Mouse (Mus musculus) testis, postnatal 14 days (tissue): ENCODE results near the gene Gm48552.

Source experiments
- DNase-seq: peaks from one replicate; pipeline ENCODE4 v3.0.0; 2021; ENCODE audit warnings: low spot score

Gene Gm48552

DNA sequence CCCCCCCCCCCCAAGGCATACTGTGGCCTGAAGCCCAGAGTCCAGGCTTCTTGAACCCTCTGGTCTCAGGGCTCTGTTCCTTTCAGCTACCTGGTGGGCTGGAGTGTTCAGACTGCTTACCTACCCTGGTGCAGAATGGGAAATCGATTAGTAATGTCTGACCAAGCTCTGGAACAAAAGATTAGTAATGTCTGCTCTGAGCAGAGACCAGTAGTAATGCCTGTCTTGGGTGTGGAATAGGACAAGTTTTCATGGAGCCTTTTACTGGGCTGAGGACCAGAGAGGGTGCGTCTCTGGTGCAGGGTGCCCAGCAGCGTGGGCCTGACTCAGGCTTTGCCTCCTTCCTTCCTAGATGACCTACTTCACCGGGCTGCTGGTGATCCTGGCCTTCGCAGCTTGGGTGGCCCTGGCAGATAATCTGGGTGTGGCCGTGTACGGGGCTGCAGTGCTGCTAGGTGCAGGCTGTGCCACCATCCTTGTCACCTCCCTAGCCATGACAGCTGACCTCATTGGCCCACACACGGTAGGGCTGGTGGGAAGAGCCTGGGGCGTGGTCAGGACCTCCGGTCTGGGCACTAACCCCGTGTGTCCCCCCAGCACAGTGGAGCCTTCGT is 26.4 kb upstream of the Gm48552 start:
- no peak for DNase-seq

DNA sequence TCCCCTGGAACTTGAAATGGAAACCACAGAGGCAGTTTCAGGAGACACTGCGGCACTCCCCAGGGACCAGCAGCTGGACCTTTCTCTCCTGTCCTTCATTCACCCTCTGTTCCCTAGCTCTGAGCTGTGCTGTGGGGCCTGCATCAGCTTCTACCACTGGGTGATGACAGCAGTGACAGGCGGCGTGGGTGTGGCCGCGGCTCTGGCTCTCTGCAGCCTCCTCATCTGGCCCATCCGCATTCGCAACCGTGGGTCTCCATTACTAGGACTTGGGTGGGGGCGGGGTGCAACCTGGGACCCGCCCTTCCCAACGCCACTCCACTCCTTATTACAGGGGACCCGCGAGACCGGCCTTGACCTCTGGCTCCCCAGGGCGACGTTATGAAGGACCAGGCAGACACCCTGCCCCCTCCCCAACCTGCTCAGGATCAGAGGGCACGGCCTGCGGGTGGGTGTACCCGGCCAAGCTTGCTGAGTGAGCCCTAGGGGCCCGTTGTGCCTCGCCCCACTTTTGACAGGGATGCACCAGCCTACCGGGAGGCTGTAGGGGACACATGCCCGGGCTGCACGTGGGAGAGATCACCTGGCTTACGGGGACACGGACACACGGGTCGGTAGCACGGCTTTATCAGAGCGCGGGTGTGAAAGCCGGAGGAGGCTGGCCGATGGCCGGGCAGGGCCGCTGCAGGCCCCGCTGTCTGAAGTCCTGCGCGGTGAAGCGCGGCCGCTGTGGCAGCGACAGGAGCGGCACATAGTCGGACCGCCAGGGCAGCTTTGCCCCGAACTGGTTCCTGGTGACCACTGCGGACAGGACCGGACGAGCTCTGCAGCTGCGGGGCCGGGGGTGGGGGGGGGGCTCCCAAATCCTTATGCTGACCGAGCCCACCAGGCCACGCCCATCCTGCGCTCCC is 25.1 kb upstream of the Gm48552 start:
- DNase-seq: no peak

DNA sequence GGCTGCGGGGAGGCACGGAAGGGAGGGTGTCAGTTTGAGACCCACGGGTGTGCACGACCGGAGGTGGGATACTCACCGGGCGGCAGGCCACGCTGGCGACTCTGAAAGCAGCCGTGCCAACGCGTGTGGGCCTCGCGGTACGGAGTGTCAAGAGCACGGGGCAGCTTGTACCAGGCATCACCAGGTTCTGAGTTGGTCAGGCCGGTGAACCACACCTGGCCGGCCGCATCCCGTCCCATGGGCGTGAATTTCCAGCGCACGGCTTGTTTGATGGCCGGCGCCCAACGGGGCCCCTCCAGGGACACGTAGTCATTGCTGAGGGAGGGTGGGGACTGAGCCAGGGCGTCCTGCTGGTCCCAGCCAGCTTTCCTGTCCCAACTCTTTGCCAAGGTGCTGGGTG is 24.1 kb upstream of the Gm48552 start:
- DNase-seq: peak; percentile 46

DNA sequence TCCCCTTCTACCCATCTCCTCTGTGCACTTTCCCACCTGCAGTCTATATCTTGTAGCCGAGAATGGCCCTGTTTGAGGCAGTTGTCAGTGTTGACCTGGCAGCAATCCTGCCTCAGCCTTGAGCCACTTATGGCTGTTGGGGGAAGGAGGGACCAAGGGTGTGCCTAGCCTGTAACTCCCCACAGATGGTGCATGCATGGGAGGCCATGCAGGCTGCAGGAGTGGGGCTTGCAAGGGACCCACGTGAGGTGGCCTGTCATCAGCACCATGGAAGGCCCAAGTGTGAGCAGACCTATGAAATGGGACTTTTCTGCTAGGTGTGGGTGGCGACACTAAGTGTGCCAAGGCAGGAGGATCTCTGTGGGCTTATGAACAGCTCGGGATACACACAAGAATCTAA is 23.7 kb upstream of the Gm48552 start:
- no peak for DNase-seq

DNA sequence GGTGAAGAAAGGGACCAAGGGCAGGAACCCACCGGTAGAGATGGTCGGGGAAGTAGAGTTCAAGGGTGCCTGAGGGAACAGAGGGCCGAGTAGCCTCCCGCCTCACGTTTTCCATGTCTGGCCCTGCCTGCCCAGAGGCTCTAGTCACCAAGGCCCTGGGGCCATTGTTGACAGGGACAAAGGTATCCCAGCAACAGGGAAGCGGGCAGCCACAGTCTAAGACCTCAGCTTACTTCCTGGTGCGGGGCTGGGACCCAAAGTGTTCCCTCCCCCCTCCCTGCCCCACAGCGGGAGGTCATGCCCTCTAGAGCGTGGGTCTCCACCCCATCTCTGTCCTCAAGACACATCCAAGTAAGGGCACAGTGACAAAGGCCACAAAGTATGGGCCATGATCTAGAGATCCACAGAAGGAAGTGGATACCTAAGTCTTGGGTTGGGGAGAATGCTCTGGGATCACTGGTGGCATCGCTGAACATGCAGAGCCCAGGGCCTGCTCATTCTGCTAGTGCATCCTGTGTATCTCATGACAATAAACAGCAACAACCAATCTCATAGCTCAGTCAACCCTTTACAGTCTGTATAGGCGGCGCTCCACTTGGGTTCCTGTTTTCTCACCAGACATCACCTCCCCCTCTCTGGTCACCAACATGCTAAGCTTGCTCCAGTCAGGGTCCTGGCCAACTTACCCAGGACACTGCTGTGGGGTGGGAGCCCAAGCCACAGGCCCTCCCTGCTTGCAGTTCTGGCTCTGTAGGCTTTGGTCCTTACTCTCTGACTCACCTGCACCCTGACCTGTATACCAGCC is 22.9 kb upstream of the Gm48552 start, which contains the start of gene 4930404N11Rik:
Gene 4930404N11Rik (minus strand): TSS at position 145 of the 805 bp plus-strand sequence.
- DNase-seq: no peak

DNA sequence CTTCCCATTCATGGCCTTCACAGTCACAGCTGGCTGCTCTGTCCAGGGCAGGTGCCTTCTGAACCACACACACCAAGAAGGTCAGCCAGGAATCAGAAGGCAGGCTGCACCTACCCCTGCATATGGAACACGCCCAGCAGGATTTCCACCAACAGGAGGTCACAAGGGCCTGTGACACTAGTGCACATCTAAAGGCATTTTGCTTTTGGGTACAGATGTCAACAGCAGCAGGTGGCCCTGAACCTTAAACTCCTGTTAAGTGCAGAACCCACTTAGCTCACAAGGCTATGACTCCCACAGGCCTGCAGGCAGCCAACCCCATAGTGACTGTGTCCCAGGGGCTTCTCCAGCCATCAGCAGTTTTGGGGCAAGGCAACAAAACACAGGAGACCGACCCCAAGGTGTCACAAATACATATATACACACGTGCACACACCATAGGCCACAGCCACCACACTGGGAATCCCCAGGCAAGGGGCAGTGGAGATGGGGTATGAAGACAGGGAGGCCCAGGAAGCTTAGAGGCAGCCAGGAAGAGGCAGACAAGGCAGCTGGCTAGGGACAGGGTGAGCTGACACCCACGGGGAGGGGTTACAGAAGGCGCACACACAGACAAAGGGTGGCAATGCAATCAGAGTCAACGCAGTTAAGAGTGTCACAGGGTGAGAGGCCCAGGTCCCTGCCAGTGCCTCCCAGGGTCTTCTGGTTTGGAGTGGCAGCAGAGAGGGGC is 22.2 kb upstream of the Gm48552 start:
- DNase-seq: no peak

DNA sequence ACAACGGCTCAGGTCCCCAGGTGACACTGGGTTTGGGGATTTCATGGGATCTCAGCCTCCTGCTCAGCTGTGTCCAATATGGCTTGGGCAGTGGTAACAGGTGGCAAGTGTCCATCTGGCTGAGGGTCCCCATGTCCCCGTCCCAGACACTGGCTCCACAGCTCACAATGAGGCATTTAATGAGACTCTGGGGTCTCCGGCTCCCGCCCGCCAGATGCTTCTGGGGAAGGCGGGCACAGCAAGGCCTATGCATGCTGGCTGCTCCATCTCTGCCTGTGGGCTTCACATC is 21.7 kb upstream of the Gm48552 start:
- DNase-seq: no peak

DNA sequence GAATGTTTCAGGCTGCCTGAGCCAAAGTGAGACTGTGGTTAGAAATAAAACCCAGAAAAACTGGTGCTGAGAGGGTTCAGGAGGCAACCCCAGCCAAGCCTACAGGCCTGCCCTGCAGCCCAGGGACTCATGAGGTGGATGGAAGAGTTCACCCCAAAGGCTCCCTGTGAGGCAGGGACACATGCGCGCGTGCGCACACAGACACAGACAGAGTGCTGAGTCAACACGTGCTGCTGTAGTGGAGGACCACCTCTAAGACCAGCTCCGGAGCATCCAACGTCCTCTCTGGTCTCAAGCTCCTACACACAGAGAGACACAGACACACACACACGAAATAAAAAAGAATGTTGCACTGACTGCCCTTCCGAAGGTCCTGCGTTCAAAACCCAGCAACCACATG is 13.5 kb upstream of the Gm48552 start:
- no peak for DNase-seq

DNA sequence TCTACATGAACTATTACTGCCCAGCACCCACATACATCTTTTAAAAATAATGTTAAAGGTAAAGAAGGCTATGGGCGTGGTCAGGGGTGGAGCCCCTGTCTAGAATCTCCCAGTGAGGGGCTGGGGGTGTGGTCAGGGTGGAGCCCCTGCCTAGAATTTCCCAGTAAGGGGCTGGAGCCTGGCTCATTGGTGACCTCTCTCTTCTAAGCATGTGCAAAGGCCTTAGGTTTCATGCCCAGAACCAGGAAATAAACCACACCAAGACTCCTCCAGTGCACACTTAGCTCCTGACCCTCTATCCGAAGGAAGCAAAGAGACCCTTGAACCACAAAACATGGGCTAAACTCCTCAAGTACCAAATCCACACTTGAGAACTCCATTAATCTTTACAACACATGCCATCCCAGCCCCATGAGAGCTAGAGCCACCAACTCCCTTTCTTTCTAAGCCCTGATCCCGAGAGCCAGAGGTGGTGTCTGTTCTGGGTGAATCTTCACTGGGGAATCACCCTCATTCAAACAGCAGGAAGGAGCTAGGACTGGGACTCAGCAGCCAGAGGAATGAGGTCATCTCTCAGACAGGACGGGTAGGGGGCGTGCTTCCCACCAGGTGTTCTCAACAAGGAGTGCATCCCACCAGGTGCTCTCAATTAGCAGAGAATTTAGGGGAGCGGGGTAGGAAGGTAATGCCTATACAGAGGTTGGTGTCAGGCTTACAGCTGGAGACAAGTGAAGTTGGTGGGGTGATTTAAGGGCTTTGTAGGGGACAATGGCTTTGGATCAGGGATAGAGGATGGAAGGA is 12.0 kb upstream of the Gm48552 start:
- no peak for DNase-seq

DNA sequence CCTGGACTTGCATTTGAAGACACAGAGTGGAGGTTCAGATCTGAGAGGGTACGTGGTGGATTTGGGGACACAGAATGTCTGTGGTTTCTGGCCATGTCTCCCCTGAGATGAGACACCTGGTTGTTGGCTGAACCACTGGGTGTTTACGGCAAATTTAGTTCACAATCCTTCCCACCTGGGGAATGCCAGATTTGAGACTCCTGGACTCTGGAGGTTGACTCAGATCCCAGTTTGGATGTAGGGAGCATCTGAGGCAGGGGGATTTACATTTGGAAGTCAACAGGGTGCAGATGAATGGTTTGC is 11.5 kb upstream of the Gm48552 start:
- no peak for DNase-seq

DNA sequence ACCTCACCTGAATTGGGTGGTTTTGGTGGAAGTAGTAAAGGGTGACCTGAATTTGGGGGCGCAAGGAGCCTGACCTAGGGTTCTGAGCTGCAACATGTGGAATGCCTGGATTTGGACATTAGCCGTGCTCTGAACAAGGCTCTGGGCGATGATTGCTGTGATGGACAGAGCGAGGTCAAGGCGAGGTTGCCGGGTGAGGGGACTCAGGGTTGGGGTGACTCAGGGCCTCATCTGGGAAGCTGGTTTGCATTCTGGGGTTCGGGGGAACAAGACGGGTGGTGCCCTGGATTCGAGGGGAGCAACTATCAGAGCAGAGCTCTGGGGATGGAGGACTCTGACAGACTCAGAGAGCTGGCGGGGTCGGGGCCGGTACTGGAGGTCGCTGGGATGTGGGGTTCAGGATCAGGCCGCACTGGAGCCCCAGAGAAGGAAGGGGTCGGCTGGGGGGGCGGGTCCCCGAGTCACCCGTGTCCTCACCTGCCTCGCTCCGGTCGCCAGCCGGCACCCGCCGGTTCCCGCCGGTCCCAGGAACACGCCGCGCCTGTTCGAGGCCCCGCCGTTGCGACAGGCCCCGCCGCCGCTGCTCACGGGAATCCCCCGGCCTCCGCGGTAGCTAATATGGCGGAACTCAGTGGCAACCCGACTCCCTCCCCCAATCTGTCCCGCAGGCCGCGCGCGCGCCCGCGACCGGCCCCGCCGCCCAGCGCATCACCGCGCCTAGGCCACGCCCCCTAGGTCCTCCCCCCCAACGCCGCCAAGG is 10.8 kb upstream of the Gm48552 start, which contains the start of gene Fzr1:
Gene Fzr1 (minus strand): TSS at position 724 of the 760 bp plus-strand sequence.
- DNase-seq: no peak

DNA sequence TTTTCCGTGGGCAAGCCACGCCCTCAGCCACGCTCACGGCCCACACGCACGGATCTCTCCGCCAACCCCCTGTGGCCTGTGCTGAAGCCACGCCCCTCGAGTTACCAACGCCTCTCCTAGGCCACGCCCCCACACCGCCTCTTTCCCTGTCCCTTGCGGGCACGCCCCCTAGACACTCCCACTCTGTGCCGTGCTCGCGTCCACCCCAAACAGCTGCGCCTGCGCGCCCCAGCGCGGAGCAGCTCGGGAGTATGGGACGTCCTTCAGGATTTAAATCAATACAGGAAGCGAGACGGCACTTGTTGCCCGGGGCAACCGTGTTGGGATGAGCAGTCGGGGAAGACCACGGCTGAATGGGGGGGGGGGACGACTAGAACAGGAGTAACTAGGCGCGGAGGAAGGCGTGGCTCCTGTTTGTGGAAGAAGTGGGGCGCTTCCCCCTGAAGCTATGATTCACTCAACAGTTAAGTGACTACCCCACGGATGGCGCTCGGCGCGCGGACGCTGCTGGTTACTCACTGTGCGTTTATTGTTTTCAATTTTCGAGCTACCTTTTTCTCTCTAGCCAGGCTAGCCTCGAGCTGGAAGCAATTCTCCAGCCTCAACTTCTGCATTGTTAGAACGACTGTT is 10.1 kb upstream of the Gm48552 start:
- peak; percentile 100 for DNase-seq

DNA sequence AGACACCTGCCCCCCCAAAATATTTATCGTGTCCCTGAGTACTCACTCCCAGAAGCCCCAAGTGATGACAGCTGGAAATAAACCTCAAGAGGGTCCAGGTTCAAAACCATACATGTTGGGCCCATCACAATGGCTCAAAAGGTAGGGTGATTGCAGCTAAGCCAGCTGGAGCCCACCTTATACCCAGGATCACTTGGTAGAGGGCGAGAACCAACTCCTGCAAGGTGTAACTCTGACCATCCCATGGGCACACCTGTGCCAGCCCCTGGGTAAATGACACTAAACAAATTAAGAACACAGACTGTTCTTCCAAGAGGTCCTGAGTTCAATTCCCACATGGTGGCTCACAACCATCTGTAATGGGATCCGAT is 9.6 kb upstream of the Gm48552 start:
- no peak for DNase-seq

DNA sequence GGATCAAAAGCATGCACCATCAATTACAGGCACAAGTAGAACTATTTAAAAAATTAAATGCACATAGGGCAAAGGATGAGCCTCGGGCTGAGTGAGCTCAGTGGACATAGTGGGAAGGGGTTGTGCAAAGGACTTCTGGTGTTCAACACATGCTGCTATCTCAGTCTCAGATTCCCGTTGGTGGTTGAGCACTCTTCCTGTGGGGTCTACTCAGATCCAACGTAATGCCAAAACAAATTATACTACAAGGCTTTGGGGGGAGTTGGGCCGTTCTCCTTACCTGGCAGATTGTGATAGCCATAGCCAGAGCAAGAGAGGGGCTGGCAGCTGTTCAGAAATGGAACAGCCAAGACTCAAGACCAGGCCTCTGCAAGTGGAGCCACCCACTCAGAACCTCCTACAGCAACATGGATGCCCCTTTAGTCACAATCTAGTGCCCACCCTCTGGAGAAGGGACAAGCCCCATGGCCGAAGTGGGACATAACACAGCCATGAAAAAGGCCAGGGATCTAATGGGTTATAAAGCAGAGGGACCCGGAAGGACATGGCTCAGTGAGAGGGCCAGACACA is 8.9 kb upstream of the Gm48552 start:
- DNase-seq: no peak

DNA sequence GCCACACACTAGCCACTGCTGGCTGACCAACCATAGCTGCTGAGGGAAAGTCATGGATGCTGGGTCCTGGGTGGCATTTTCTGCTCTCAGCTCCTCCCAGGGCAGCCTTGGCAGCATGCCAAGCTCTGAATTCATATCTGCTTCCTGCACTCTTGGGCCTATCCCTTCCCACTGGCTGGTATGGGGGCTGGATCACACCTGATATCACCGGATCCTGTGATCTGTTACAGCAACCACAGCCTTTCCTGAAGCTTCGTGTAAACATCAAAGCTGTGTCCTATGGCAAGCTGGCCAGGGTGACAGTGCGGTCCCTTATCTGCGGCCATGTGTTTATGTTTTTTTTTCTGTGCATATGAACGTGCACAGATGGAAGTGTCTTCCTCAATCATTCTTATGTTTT is 6.8 kb upstream of the Gm48552 start:
- DNase-seq: no peak

DNA sequence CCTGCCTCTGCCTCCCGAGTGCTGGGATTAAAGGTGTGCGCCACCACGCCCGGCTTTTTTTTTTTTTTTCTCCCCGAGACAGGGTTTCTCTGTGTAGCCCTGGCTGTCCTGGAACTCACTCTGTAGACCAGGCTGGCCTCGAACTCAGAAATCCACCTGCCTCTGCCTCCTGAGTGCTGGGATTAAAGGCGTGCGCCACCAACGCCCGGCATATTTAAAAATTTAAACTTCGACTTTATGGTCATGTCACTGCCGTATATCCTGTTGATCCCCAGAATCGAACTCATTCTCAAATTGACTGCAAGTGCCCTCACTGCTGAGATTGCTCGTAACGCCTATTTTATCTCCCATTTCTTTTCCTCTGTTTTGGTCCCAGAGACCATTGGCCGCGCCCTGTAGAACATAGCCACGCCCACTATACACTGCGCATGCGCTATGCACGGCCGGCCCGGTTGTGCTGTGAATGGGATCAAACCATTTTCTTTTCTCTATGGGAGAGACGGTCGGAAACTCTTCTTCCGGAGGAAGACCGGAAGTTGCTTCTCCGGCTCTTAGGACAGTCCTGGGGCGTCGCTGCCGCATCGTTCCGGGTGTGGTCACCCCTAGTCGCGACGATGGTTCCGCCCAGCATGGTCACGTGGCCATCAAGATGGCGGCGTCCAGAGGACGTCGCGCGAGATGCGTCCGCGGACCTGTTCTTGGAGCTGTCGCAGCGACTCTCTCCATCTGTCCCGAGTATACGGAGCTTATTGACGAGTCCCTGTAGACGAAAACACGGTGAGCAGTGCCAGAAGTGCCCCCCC is 4.8 kb upstream of the Gm48552 start, which contains the start of the genes Dohh and Gm48551:
Gene Dohh (plus strand): TSS at position 627 of the 803 bp plus-strand sequence.
Gene Gm48551 (plus strand): TSS at position 665 of the 803 bp plus-strand sequence.
- peak; percentile 98 for DNase-seq

DNA sequence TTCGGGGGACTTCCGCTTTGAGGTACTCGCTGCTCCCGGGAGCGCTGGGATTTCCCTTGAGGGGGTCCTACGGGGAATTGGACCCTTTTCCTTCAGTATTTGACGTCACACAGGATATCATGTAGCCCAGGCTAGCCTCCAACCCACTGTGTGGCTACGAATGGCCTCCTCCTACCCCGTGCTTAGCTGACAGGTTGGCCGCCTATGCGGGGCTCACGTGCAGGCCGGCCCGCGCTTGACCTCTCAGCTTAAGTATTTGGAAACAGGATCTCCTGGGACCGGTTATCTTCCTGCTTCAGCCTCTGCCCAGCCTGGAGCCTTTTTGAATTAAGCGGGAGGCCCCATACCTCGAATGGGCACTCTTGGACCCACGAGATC is 4.2 kb upstream of the Gm48552 start:
- DNase-seq: no peak

DNA sequence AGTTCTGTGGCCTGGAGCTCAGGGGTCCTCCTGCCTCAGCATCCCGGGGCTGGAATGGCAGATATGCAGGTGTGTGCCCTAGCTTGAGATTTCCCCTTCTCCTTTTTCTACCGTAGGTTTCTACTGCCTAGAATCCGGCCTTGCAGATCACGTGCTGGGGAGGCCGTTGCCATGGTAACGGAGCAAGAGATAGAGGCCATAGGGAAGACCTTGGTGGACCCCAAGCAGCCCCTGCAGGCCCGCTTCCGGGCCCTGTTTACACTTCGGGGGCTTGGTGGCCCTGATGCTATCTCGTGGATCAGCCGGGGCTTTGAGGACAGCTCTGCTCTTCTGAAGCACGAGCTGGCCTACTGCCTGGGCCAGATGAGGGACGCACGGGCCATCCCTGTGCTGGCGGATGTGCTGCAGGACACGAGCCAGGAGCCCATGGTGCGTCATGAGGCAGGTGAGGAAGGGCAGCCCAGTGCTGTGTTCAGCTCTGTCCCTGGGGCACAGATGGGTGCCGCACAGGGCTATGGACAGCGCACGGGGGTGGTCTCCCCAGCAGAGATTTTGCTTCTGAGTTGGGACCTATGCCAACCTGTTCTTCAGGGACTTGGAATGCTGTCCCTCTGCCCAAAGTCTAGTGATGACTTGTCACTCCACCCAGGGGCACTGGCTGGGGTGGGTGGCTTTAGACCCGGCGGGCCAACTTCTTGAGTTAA is 3.0 kb upstream of the Gm48552 start:
- DNase-seq: no peak
